Mouse (Mus musculus) MEL (cell line): ENCODE measurements around the gene Frem2.

ENCODE experiments used
- CHD1 ChIP-seq: IDR thresholded peaks from 2 replicates; pipeline ENCODE4 v1.6.1; 2012; ENCODE audit warnings: low read depth, mild to moderate bottlenecking, inconsistent platforms, low read length, improper control_type of control experiment
- CTCF ChIP-seq, 3 experiments: IDR thresholded peaks in 2 of 3; conservative IDR thresholded peaks in 1 of 3; 2 replicates each; pipeline ENCODE4 v1.5.1; 2011 to 2012; ENCODE audit warnings: low read length in 3 of 3, low read depth in 2 of 3, mild to moderate bottlenecking in 2 of 3, improper control_type of control experiment in 1 of 3, inconsistent platforms in 1 of 3, mixed read lengths in 1 of 3, moderate library complexity in 1 of 3; ENCODE audit not compliant: control insufficient read depth in 1 of 3, insufficient read depth in 1 of 3, poor library complexity in 1 of 3, severe bottlenecking in 1 of 3
- EP300 ChIP-seq, 2 experiments: IDR thresholded peaks; 2 replicates each; pipeline ENCODE4 v1.6.1; 2011; ENCODE audit warnings: improper control_type of control experiment in 2 of 2, low read length in 2 of 2, low read depth in 1 of 2, mild to moderate bottlenecking in 1 of 2
- POLR2A ChIP-seq, 2 experiments: IDR thresholded peaks; 2 replicates each; pipeline ENCODE4 v1.6.1; 2011 to 2012; ENCODE audit warnings: low read length in 2 of 2, mild to moderate bottlenecking in 2 of 2, control low read depth in 1 of 2, improper control_type of control experiment in 1 of 2, low read depth in 1 of 2, moderate library complexity in 1 of 2; ENCODE audit not compliant: control insufficient read depth in 1 of 2, insufficient read depth in 1 of 2, poor library complexity in 1 of 2
- SIN3A ChIP-seq: IDR thresholded peaks from 2 replicates; pipeline ENCODE4 v1.6.1; 2012; ENCODE audit warnings: low read length, improper control_type of control experiment, inconsistent platforms
- UBTF ChIP-seq: IDR thresholded peaks from 2 replicates; pipeline ENCODE4 v1.6.1; 2012; ENCODE audit warnings: low read depth, mild to moderate bottlenecking, inconsistent platforms, low read length, improper control_type of control experiment, moderate library complexity, borderline replicate concordance; ENCODE audit not compliant: insufficient read depth
- USF2 ChIP-seq, 2 experiments: IDR thresholded peaks; 2 replicates each; pipeline ENCODE4 v1.6.1; 2011 to 2012; ENCODE audit warnings: improper control_type of control experiment in 2 of 2, low read length in 2 of 2, borderline replicate concordance in 1 of 2, inconsistent platforms in 1 of 2, low read depth in 1 of 2, mild to moderate bottlenecking in 1 of 2; ENCODE audit not compliant: insufficient read depth in 1 of 2
- ZC3H11A ChIP-seq: IDR thresholded peaks from 2 replicates; pipeline ENCODE4 v1.6.1; 2012; ENCODE audit warnings: low read depth, mild to moderate bottlenecking, inconsistent platforms, low read length, improper control_type of control experiment

DNA sequence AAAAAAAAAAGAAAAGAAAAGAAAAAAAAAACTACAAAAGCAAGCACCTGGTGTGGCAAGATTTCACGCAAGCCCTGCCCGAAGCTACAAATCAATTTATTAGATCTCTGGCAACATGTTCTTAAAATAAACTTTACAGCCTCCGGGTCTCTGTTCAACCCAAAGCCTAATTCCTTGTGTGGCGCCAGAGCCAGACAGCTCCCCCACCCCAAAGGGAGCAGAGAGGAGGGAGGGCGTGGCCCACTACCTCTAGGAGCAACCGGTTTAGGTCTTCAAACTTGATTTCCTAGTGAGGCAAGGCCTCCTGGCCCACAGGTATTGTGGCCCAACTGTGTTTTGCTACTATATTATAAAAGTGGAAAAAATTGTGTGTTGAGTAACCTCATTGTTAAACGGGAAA is 57.8 kb downstream of the Frem2 start:
- no peak for TF ChIP-seq EP300 (IDR thresholded peaks at IDR 0.05; ENCODE audit: low read depth in 1 of 2, low read length in 2 of 2)
- no peak for TF ChIP-seq POLR2A (IDR thresholded peaks at IDR 0.05; ENCODE audit: control insufficient read depth in 1 of 2, insufficient read depth in 1 of 2, low read depth in 1 of 2, low read length in 2 of 2, poor library complexity in 1 of 2)
- TF ChIP-seq CTCF (IDR thresholded peaks at IDR 0.05 in 2 of 3, conservative IDR thresholded peaks at IDR 0.05 in 1 of 3; ENCODE audit: control insufficient read depth in 1 of 3, insufficient read depth in 1 of 3, low read depth in 2 of 3, low read length in 3 of 3, poor library complexity in 1 of 3, severe bottlenecking in 1 of 3) = no peak
- TF ChIP-seq USF2 (IDR thresholded peaks at IDR 0.05; ENCODE audit: borderline replicate concordance in 1 of 2, insufficient read depth in 1 of 2, low read depth in 1 of 2, low read length in 2 of 2) = no peak
- no peak for TF ChIP-seq UBTF
- no peak for TF ChIP-seq CHD1
- TF ChIP-seq ZC3H11A = no peak
- no peak for TF ChIP-seq SIN3A
